Mouse (Mus musculus): ENCODE data around the gene Ascl2. TPM values are rescaled to one million over a fixed set of nuclear protein-coding genes. Genes with fewer than 3 reads are reported as not detected.

Gene Ascl2
- polyA plus RNA-seq, 1 experiment from 2014 or later = 1.1 TPM

DNA sequence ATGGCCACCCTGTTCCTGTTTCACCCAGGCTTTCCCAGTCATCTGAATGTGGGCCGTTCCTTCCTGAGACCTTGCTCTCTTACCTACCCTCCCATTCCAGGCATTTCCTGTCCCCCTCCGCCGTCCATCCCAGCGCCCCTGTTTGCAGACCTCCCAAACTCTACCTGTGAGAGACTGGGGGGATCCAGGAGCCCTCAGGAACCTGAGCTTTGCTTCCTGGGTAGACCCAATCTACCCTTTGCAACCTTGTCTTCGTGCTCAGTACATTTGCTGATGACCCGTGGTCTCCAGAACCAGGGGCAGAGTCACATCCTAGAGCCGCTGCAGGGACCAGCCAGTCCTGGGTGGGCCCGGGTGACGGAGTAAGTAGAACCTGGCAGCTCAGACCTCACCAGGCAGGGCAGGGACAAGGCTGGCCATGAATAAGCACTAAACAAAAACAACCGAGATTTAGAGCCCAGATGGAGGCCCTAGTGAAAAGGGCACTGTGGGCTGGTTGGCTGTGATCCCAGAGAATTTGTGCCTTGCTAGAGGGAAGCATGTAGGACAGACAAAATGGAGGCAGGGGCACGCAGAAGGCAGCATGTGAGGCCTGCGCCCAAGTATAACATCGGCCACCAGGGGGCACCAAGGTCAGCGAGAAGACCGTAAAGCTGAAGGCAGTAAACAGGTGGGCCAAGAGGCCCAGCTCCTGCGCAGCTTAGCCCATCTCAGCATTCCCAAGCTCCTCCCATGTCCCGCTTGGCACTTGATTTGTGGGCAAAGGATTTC lies 38.7 kb upstream of the Ascl2 start:
- H3K4me1 ChIP-seq = peaks cover 82% of the 10 kb centered on the region
- H3K36me3 ChIP-seq = no peaks in the 10 kb centered on the region
- H3K27me3 ChIP-seq (ENCODE audit: insufficient read depth, poor library complexity, severe bottlenecking) = 0 out of 2 replicates have a peak, but pooled peaks cover 7% of the 10 kb centered on the region
- H3K27ac ChIP-seq = peak overlapping the region; percentile 86
- no peaks in the 10 kb centered on the region for H3K9me3 ChIP-seq
- DNase-seq (ENCODE audit: low spot score) = peak; percentile 96
- peak overlapping the region; percentile 30 for H3K4me3 ChIP-seq
- WGBS = 34% methylated on average over 17 of the region's 17 CpGs

DNA sequence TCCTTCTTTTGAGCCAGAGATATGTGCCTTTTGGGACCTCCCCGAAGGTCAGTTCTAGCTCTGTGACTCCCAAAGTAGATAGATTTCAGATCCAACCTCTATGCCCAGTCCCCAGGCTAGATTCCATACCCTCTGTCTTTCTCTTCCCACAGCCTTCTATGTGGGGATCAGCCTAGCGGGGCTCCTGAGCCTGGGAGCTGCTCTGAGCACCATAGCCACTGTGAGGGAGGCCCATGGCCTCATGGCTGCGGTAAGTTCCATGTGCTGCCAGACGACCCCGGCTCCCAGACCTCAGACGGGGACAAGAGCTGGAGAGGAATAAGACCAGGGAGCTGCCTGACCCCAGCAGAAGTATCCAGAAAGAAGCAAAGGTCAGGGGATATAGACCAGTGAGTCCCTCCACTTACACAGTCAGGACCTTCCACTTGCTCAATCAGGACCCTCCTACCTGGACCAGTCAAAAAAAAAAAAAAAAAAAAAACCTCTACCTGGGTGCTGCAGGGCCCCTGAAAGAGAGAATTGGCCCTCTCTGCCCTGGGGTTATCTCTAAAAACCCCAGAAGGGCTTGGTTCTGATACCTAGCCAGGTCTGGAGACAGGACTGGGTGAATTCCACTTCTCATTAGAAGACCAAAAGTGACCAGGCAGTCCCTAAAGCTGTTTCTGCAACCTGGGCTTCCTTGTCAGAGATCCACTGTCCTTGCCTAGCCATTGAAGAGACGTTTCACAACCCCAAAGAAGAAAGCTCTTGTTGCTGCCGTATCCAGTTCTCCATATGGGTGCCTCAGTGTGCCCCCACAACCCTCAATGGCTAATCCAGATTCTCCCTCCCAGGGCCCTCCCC lies 37.9 kb upstream of the Ascl2 start:
- 69% methylated on average over 8 of the region's 8 CpGs for WGBS
- H3K9me3 ChIP-seq = no peaks in the 10 kb centered on the region
- 0 out of 2 replicates have a peak, but pooled peaks cover 7% of the 10 kb centered on the region for H3K27me3 ChIP-seq (ENCODE audit: insufficient read depth, poor library complexity, severe bottlenecking)
- H3K27ac ChIP-seq = peak overlapping the region; percentile 86
- no peaks in the 10 kb centered on the region for H3K36me3 ChIP-seq
- peak overlapping the region; percentile 47 for H3K4me3 ChIP-seq
- H3K4me1 ChIP-seq = peaks cover 77% of the 10 kb centered on the region
- DNase-seq (ENCODE audit: low spot score) = no peak

DNA sequence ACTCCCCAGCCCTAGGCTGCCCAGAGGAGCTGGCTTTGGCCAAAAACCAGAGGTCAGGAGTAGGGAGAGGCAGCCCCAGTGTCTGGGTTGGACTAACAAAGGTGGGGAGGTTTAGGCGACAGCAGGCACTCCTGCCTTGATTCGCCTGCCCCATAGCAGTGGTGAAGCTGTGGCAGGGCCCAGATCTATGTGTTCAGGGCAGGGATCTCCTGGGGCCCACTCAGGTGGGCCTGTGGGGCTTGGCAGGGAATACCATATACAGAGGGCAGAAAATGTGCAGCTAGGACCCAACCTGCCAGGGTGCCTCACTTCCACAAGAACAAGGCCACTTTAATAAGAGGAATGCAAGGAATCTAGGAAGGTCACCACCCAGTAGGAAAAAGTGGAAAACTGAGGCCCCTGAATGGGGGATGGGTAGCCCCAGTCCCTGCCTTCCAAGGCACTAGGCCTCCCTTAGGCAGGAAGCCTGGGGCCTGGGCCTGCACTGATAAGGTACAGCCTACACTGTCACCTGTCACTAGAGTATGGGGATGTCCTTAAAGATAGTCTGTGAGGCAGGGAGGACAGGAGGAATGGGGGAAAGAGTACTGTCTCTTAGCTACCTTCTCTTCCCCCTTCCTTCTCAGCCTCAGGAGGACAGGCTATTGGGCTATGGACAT lies 37.2 kb upstream of the Ascl2 start:
- Histone ChIP-seq H3K27ac (peak overlapping the region; percentile 86), H3K4me3 (peak overlapping the region; percentile 47), H3K36me3 (no peaks in the 10 kb centered on the region), H3K9me3 (no peaks in the 10 kb centered on the region), H3K4me1 (peaks cover 69% of the 10 kb centered on the region), H3K27me3 (ENCODE audit: insufficient read depth, poor library complexity, severe bottlenecking) (0 out of 2 replicates have a peak, but pooled peaks cover 7% of the 10 kb centered on the region)
- 71% methylated on average over 2 of the region's 2 CpGs for WGBS
- DNase-seq (ENCODE audit: low spot score) = peak; percentile 92

DNA sequence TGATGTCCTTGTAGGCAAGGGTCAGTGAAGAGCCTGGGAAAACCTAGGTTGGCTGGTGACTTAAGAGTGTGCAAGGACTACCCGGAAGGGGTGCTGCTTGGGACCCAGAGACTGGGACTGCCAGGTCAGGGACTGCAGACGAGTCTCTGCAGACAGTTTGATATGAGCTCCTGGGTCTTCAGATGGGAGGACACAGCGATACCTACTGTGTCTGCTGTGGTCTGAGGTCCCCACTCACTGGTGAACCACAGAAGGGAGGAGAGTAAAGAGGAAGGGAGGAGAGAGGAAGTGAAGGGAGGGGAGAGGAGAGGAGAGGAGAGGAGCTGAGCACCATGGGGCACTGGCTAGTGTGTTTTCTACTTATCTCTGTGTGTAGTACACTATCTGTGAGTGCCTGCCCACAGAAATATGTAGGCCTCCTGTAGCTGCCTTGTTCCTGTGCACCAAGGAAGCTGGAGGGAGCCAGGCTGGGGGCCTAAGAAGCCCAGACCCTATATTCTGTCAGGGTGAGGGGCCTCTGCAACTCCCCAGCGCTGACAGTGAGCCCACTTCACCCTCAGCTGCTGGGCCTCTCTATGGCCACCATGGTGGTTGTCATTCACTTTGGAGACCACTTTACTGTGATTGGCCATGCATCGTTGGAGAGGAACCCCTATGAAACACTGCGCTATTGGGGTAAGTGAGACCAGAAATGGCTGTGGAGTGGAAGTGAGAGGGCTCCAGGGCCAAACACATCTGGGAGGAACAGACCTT lies 36.5 kb upstream of the Ascl2 start:
- Histone ChIP-seq H3K36me3 (no peaks in the 10 kb centered on the region), H3K9me3 (no peaks in the 10 kb centered on the region), H3K4me1 (peaks cover 69% of the 10 kb centered on the region), H3K4me3 (peak overlapping the region; percentile 47), H3K27ac (peak overlapping the region; percentile 86), H3K27me3 (ENCODE audit: insufficient read depth, poor library complexity, severe bottlenecking) (0 out of 2 replicates have a peak, but pooled peaks cover 7% of the 10 kb centered on the region)
- 73% methylated on average over 6 of the region's 6 CpGs for WGBS
- no peak for DNase-seq (ENCODE audit: low spot score)

DNA sequence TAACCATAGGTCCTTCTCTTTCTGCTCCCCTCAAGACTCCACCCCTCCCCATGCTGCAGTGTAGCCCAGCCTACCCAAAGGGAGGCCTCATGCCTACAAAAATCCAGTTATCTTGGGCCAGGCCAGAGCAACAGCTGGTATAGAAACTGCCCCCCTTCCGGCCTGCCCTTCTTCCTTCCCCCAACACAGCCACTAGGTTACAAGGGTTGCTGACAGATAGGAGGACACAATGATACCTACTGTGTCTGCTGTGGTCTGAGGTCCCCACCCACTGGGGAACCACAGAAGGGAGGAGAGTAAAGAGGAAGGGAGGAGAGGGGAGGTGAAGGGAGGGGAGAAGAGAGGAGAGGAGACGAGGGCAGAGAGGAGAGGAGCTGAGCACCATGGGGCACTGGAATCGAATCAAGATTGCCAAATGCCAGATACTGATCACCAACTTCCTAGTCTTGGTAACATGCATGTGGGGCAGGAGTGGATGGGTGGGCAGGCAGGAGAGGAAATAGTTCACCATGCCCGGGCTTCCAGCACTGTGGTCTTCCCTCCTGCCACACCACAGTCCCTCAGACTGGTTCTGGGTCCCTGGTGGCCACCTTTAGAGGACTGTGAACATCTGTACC lies 35.8 kb upstream of the Ascl2 start, which contains the start of gene Tspan32:
Gene Tspan32 (plus strand): TSS at position 320 of the 617 bp plus-strand sequence.
- no peaks in the 10 kb centered on the region for H3K36me3 ChIP-seq
- 0 out of 2 replicates have a peak, but pooled peaks cover 7% of the 10 kb centered on the region for H3K27me3 ChIP-seq (ENCODE audit: insufficient read depth, poor library complexity, severe bottlenecking)
- DNase-seq (ENCODE audit: low spot score) = peak; percentile 87
- H3K27ac ChIP-seq = peak within 1 kb of the TSS; percentile 86
- peak within 1 kb of the TSS; percentile 47 for H3K4me3 ChIP-seq
- WGBS = 54% methylated on average over 4 of the region's 4 CpGs
- peaks cover 65% of the 10 kb centered on the region for H3K4me1 ChIP-seq
- no peaks in the 10 kb centered on the region for H3K9me3 ChIP-seq

DNA sequence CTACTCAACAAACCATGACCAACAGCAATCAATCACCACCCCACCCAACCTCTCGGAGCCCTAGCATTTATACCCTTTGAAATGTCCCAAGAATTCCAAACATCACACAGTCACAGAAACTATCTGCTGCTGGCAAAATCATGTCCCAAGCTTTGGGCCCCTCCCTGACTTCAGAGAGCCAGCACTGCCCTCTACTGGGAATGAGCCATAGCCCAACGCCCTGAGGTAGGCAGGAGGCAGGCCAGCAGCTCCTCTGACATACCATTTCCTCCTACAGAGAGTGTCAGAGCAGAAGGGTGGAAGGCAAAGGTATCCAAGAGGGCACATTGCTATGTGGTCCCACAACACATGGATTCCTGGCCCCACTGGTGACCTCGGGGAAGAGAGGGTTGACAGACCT lies 33.6 kb upstream of the Ascl2 start:
- Histone ChIP-seq H3K27ac (peak overlapping the region; percentile 60), H3K4me1 (peaks cover 45% of the 10 kb centered on the region), H3K27me3 (ENCODE audit: insufficient read depth, poor library complexity, severe bottlenecking) (0 out of 2 replicates have a peak, but pooled peaks cover 7% of the 10 kb centered on the region), H3K36me3 (no peaks in the 10 kb centered on the region), H3K4me3 (no peak overlapping the region), H3K9me3 (no peaks in the 10 kb centered on the region)
- no peak for DNase-seq (ENCODE audit: low spot score)
- WGBS = 18% methylated on average over 3 of the region's 3 CpGs

DNA sequence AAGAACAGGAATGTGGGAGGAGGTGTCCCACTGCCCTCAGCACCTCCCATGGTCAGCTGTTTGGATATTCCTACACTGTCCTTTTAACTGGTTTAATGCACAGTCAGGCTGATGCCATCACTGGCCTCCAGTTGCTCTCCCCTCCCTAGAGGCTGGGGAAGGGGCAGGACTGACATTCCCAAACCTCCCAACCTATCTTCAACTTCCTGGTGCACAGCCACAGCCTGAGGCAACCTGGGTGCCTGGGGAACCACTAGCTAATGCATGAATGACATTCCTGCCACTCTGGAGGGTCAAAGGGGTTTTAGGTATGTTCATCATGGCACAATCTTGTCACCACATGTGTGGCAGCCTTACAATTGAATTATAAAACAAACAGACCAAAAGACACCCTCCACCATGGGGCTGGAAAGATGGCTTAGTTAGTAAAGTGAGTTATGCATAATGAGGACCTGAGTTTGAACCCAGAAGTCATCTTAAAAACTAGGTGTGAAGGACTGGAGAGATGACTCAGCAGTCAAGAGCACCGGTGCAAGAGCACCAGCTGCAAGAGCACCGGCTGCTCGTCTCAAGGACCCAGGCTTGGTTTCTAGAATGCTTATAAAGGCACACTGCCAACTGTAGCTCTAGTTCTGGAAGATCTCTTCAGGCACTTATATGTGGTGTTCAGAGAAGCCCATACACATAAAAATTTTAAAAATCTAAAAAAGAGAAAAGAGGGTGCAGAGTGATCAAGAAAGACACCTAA lies 28.5 kb upstream of the Ascl2 start:
- H3K27me3 ChIP-seq (ENCODE audit: insufficient read depth, poor library complexity, severe bottlenecking) = peaks cover 13% of the 10 kb centered on the region; the same call in 1 of the 2 replicates
- peak overlapping the region; percentile 6; the same call in 1 of the 2 replicates for H3K27ac ChIP-seq
- H3K36me3 ChIP-seq = no peaks in the 10 kb centered on the region
- no peaks in the 10 kb centered on the region for H3K9me3 ChIP-seq
- H3K4me1 ChIP-seq = peaks cover 7% of the 10 kb centered on the region
- WGBS = 65% methylated on average over 3 of the region's 3 CpGs
- H3K4me3 ChIP-seq = no peak overlapping the region
- DNase-seq (ENCODE audit: low spot score) = no peak

DNA sequence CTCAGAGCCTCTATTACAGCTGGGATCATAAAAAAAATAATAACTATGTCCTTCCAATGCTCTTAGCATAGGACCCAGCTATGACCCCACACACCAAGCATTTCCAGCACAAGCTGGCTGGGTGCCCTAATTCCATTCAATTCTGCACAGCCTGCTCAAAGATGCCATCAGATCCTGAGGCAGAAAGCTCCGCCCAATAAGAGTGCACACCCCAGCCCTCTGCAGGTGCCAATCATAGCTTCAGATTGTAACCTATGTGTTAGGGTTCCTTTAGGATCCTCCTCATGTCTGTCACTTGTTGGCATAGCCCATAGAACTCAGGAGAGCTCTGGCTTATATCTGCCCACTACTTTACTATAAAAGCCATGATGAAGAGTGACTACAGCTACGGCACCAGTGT lies 27.9 kb upstream of the Ascl2 start:
- DNase-seq (ENCODE audit: low spot score) = no peak
- Histone ChIP-seq H3K27me3 (ENCODE audit: insufficient read depth, poor library complexity, severe bottlenecking) (peaks cover 13% of the 10 kb centered on the region; the same call in 1 of the 2 replicates), H3K9me3 (no peaks in the 10 kb centered on the region), H3K4me3 (no peak overlapping the region), H3K4me1 (peaks cover 7% of the 10 kb centered on the region), H3K36me3 (no peaks in the 10 kb centered on the region), H3K27ac (peak overlapping the region; percentile 6; the same call in 1 of the 2 replicates)
- WGBS = 80% methylated on average over 2 of the region's 2 CpGs

DNA sequence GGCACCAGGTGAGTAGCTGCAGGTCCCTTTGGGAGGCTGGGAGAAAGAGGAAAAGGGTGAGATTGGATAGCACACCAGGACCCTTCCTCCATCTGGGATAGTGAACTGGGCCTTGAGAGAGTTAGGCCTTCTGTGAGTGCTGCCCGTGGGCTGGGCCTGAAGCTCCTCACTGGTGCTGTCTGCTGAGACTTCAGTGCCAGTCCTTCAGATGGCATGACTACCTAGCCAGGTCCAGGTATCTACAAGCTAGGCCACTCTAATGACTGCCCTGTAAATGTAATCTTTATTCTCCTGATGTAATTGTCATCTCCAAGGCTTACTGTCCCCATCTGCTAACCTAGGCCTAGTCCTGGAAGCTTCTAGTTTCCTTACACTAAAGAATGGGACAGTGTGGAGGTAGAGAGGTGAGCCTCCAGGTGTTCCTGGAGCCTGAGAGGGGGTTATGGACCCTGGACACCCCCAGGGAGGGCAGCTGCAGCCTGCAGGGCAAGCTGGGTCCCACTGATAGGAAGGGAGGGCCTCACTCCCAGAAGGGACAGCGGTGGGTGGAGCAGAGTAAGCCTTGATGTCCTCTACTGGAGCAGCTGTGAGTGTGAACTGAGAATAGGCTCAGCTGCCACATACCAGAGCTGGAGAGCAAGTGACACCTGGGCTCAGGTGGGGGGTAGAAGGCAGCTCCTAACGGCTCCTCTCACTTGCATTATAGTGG lies 26.7 kb upstream of the Ascl2 start:
- Histone ChIP-seq H3K27me3 (ENCODE audit: insufficient read depth, poor library complexity, severe bottlenecking) (peaks cover 13% of the 10 kb centered on the region; the same call in 1 of the 2 replicates), H3K9me3 (no peaks in the 10 kb centered on the region), H3K36me3 (no peaks in the 10 kb centered on the region), H3K27ac (peak overlapping the region; percentile 71), H3K4me3 (no peak overlapping the region), H3K4me1 (peaks cover 11% of the 10 kb centered on the region)
- peak; percentile 88 for DNase-seq (ENCODE audit: low spot score)
- WGBS = 65% methylated on average over 3 of the region's 3 CpGs

DNA sequence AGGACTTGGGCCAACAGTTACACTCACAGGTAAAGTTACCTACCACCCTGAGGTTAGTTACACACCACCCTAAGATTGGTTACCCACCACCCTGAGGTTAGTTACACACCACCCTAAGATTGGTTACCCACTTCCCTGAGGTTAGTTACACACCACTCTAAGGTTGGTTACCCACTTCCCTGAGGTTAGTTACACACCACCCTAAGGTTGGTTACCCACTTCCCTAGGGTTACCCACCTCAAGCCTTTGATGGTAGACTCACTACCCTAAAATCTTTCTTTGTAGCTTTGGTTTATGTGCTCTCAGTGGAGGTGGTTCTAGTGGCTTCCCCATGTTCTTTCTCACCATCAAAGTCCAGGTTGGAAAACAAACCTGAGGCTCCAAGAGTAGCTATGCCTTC lies 25.9 kb upstream of the Ascl2 start:
- peaks cover 13% of the 10 kb centered on the region; the same call in 1 of the 2 replicates for H3K27me3 ChIP-seq (ENCODE audit: insufficient read depth, poor library complexity, severe bottlenecking)

DNA sequence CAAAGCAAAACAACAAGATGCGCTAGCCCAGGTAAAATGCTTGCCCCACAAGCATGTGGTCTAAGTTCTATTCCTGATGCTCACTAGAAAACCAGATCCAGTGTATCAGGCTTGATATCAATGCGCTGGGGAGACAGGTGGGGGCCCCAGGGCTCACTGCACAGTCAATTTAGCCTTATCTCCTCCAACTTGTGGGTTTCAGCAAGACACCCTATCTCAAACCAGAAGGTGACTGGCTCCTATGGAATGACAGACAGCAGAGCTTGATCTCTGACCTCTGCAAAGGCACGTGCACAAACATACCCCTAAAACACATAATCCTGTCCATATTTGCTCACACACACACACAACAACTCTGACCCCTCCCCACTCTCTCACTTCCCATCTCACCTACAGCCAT lies 18.7 kb upstream of the Ascl2 start:
- Histone ChIP-seq H3K27me3 (ENCODE audit: insufficient read depth, poor library complexity, severe bottlenecking) (peaks cover 9% of the 10 kb centered on the region; the same call in 1 of the 2 replicates), H3K27ac (no peak overlapping the region), H3K9me3 (no peaks in the 10 kb centered on the region), H3K4me3 (no peak overlapping the region), H3K36me3 (no peaks in the 10 kb centered on the region), H3K4me1 (peaks cover 17% of the 10 kb centered on the region; the same call in 1 of the 2 replicates)
- no peak for DNase-seq (ENCODE audit: low spot score)
- WGBS = 69% methylated on average over 3 of the region's 3 CpGs

More for the DNA sequence above, 25.9 kb upstream of the Ascl2 start:
- no peak overlapping the region for H3K4me3 ChIP-seq
- H3K9me3 ChIP-seq = no peaks in the 10 kb centered on the region
- H3K27ac ChIP-seq = no peak overlapping the region
- H3K36me3 ChIP-seq = no peaks in the 10 kb centered on the region
- H3K4me1 ChIP-seq = peaks cover 15% of the 10 kb centered on the region
- DNase-seq (ENCODE audit: low spot score) = no peak
